Mouse (Mus musculus) liver, adult 2 months (tissue): Measurements from ENCODE around the gene Olfr859. TPM values are rescaled to one million over a fixed set of nuclear protein-coding genes. Genes with fewer than 3 reads are reported as not detected.
"Not testable (repeated sequence)": the region's sequence is repeated elsewhere in the genome, so short reads cannot be mapped to it uniquely, and the experiment has no call there.

Experiments
- DNase-seq: peaks from one replicate; pipeline ENCODE4 v3.0.0-alpha.2; 2011; ENCODE audit warnings: low read depth, low spot score; ENCODE audit errors: extremely low read depth
- H3K27ac ChIP-seq: fragments of 200-500 bp; replicated peaks from 2 replicates; pipeline ENCODE4 v1.5.1; 2012; ENCODE audit warnings: low read depth, mild to moderate bottlenecking, control low read depth, inconsistent platforms, low read length; ENCODE audit not compliant: insufficient read depth
- H3K27me3 ChIP-seq: fragments of 200-500 bp; 2 replicates; pipeline ENCODE4 v1.6.1; 2012; ENCODE audit warnings: mild to moderate bottlenecking, moderate library complexity, low read length, inconsistent platforms; ENCODE audit not compliant: control insufficient read depth, insufficient read depth
- H3K36me3 ChIP-seq: fragments of 200-500 bp; 2 replicates; pipeline ENCODE4 v1.6.1; 2012; ENCODE audit warnings: low read length, inconsistent platforms; ENCODE audit not compliant: control insufficient read depth, insufficient read depth
- H3K4me1 ChIP-seq: fragments of 200-500 bp; 2 replicates; pipeline ENCODE4 v1.6.1; 2011; ENCODE audit warnings: low read length; ENCODE audit not compliant: control insufficient read depth, insufficient read depth
- H3K4me3 ChIP-seq: fragments of 200-500 bp; 2 replicates; pipeline ENCODE4 v1.5.1; 2011; ENCODE audit warnings: low read depth, mild to moderate bottlenecking, control low read depth, low read length, moderate library complexity; ENCODE audit not compliant: insufficient read depth
- H3K79me2 ChIP-seq: fragments of 200-500 bp; 2 replicates; pipeline ENCODE4 v1.6.1; 2012; ENCODE audit warnings: inconsistent platforms, mild to moderate bottlenecking, low read length, moderate library complexity; ENCODE audit not compliant: control insufficient read depth, insufficient read depth
- H3K9ac ChIP-seq: fragments of 200-500 bp; 2 replicates; pipeline ENCODE4 v1.6.1; 2012; ENCODE audit warnings: low read depth, mild to moderate bottlenecking, control low read depth, inconsistent platforms, low read length
- CTCF ChIP-seq: fragments of 200-500 bp; IDR thresholded peaks from 2 replicates; pipeline ENCODE4 v1.5.1; 2011; ENCODE audit warnings: low read depth, low read length, control low read depth
- POLR2A ChIP-seq: fragments of 200-500 bp; IDR thresholded peaks from 2 replicates; pipeline ENCODE4 v1.6.1; 2011; ENCODE audit warnings: low read length, control low read depth; ENCODE audit not compliant: insufficient read depth; ENCODE audit errors: extremely low read depth
- WGBS: fragments of 180-500 bp; shearing (Covaris S2); methylation state at CpG from one replicate; pipeline ENCODE4 v1.1.7; 2018; 5-methylcytosine and 5-hydroxymethylcytosine counted together
- polyA plus RNA-seq: library from polyadenylated mRNA; depleted of rRNA; stranded (reverse); fragments of >200 nt; gene quantifications from 2 replicates; pipeline ENCODE4 v1.2.3, GENCODE M21; 2012; rRNA removed
- total RNA-seq: library from RNA; depleted of rRNA; stranded (reverse); fragments of >200 nt; gene quantifications from 2 replicates; pipeline ENCODE4 v1.2.3, GENCODE M21; 2014; rRNA removed

Olfr859 gene
- total RNA-seq (not detected in 2 replicates), polyA plus RNA-seq (not detected in 2 replicates)

GRCm38 (mm10) chr9:19804606-19805005 is at the start of gene Olfr859:
Gene Olfr859, plus strand, starts transcription at chr9:19804906.
- H3K36me3 ChIP-seq, H3K79me2 ChIP-seq, H3K4me1 ChIP-seq, H3K4me3 ChIP-seq, DNase-seq, H3K9ac ChIP-seq, H3K27ac ChIP-seq, H3K27me3 ChIP-seq: not testable (repeated sequence)
- WGBS: 54% methylated on average over 1 of the region's 1 CpGs

GRCm38 (mm10) chr9:19769136-19769535 is 35.6 kb upstream of the Olfr859 start:
- H3K27me3 ChIP-seq: no peaks in the 10 kb centered on the region
- H3K36me3 ChIP-seq: no peaks in the 10 kb centered on the region
- H3K4me3 ChIP-seq: no peak overlapping the region
- no peaks in the 10 kb centered on the region for H3K4me1 ChIP-seq
- H3K9ac ChIP-seq: no peak overlapping the region
- H3K27ac ChIP-seq: no peak overlapping the region
- TF ChIP-seq CTCF (no peak), POLR2A (no peak)
- DNase-seq: no peak
- no peaks in the 10 kb centered on the region for H3K79me2 ChIP-seq
- WGBS: 85% methylated on average over 14 of the region's 14 CpGs

GRCm38 (mm10) chr9:19769701-19770100 is 35.0 kb upstream of the Olfr859 start:
- Histone ChIP-seq H3K36me3 (no peaks in the 10 kb centered on the region), H3K4me1 (no peaks in the 10 kb centered on the region), H3K9ac (no peak overlapping the region), H3K79me2 (no peaks in the 10 kb centered on the region), H3K4me3 (no peak overlapping the region), H3K27me3 (no peaks in the 10 kb centered on the region), H3K27ac (no peak overlapping the region)
- WGBS: 93% methylated on average over 14 of the region's 14 CpGs
- TF ChIP-seq POLR2A (no peak), CTCF (no peak)
- no peak for DNase-seq

GRCm38 (mm10) chr9:19779983-19780382 is 24.7 kb upstream of the Olfr859 start, which contains the start of gene Olfr58:
Gene Olfr58, plus strand, starts transcription at chr9:19780283.
- no peak within 1 kb of the TSS for H3K9ac ChIP-seq
- no peaks in the 10 kb centered on the region for H3K79me2 ChIP-seq
- TF ChIP-seq CTCF (no peak), POLR2A (no peak)
- no peaks in the 10 kb centered on the region for H3K4me1 ChIP-seq
- H3K27me3 ChIP-seq: no peaks in the 10 kb centered on the region
- H3K27ac ChIP-seq: no peak within 1 kb of the TSS
- H3K36me3 ChIP-seq: no peaks in the 10 kb centered on the region
- H3K4me3 ChIP-seq: no peak within 1 kb of the TSS
- no peak for DNase-seq

GRCm38 (mm10) chr9:19803000-19803399 is 1.7 kb upstream of the Olfr859 start:
- no peak for DNase-seq
- TF ChIP-seq POLR2A: no peak
- no peak for TF ChIP-seq CTCF
- no peaks in the 10 kb centered on the region for H3K79me2 ChIP-seq
- no peaks in the 10 kb centered on the region for H3K27me3 ChIP-seq
- H3K9ac ChIP-seq: no peak overlapping the region
- H3K4me1 ChIP-seq: no peaks in the 10 kb centered on the region
- H3K4me3 ChIP-seq: no peak overlapping the region
- no peak overlapping the region for H3K27ac ChIP-seq
- no peaks in the 10 kb centered on the region for H3K36me3 ChIP-seq
- 66% methylated on average over 1 of the region's 1 CpGs for WGBS

- no peak for DNase-seq
- 71% methylated on average over 1 of the region's 1 CpGs for WGBS
- no peak within 1 kb of the TSS for H3K27ac ChIP-seq
- no peaks in the 10 kb centered on the region for H3K36me3 ChIP-seq
- H3K79me2 ChIP-seq: no peaks in the 10 kb centered on the region
- TF ChIP-seq CTCF: no peak
- no peak for TF ChIP-seq POLR2A
- H3K4me3 ChIP-seq: no peak within 1 kb of the TSS
- H3K27me3 ChIP-seq: no peaks in the 10 kb centered on the region
- H3K4me1 ChIP-seq: no peaks in the 10 kb centered on the region
- no peak within 1 kb of the TSS for H3K9ac ChIP-seq
Measured at GRCm38 (mm10) chr9:19849647-19850046, 44.9 kb downstream of the Olfr859 start, which contains the start of gene Olfr860. Gene Olfr860, minus strand, starts transcription at chr9:19849747.

Other genes starting within 250 kb of the Olfr859 start
- gene Olfr854, start 237.5 kb upstream of the Olfr859 start, total RNA-seq: not detected in 2 replicates
- not detected in 2 replicates for gene Olfr854, start 237.5 kb upstream of the Olfr859 start, polyA plus RNA-seq
- not detected in 2 replicates for gene Olfr855, start 222.3 kb upstream of the Olfr859 start, total RNA-seq
- gene Olfr855, start 222.3 kb upstream of the Olfr859 start, polyA plus RNA-seq: not detected in 2 replicates
- 11.1 and 12.1 TPM in 2 replicates for gene Zfp317, start 182.8 kb upstream of the Olfr859 start, total RNA-seq
- 3.1 and 3.2 TPM in 2 replicates for gene Zfp317, start 182.8 kb upstream of the Olfr859 start, polyA plus RNA-seq
- not detected in 2 replicates for gene Olfr857, start 95.5 kb upstream of the Olfr859 start, total RNA-seq
- not detected in 2 replicates for gene Olfr857, start 95.5 kb upstream of the Olfr859 start, polyA plus RNA-seq
- not detected in 2 replicates for gene Olfr58, start 24.6 kb upstream of the Olfr859 start, total RNA-seq
- gene Olfr58, start 24.6 kb upstream of the Olfr859 start, polyA plus RNA-seq: not detected in 2 replicates
- gene Olfr860, start 44.8 kb downstream of the Olfr859 start, total RNA-seq: not detected in 2 replicates
- not detected in 2 replicates for gene Olfr860, start 44.8 kb downstream of the Olfr859 start, polyA plus RNA-seq
- not detected in 2 replicates for gene Olfr862, start 83.1 kb downstream of the Olfr859 start, total RNA-seq
- not detected in 2 replicates for gene Olfr862, start 83.1 kb downstream of the Olfr859 start, polyA plus RNA-seq
- gene Olfr77, start 112.0 kb downstream of the Olfr859 start, total RNA-seq: not detected in 2 replicates
- gene Olfr77, start 112.0 kb downstream of the Olfr859 start, polyA plus RNA-seq: not detected in 2 replicates
- gene Olfr866, start 223.1 kb downstream of the Olfr859 start, total RNA-seq: not detected in 2 replicates
- not detected in 2 replicates for gene Olfr866, start 223.1 kb downstream of the Olfr859 start, polyA plus RNA-seq